Mouse (Mus musculus) embryonic facial prominence, embryonic 12.5 days (tissue): ENCODE results near the gene Bcar3. TPM values are rescaled to one million over a fixed set of nuclear protein-coding genes. Genes with fewer than 3 reads are reported as not detected.

Experiments
- ATAC-seq: fragments of 200-750 bp; cut with Nextera tagmentation; 2 replicates; pipeline ENCODE4 v1.8.0; 2017; ENCODE audit not compliant: insufficient number of reproducible peaks, insufficient read depth, low FRiP score, low TSS enrichment
- H3K27ac ChIP-seq: fragments of 300-500 bp; sonication (generic); 2 replicates; pipeline ENCODE4 v1.5.1; 2016; ENCODE audit warnings: mild to moderate bottlenecking
- H3K27me3 ChIP-seq: fragments of 300-500 bp; sonication (generic); 2 replicates; pipeline ENCODE4 v1.6.1; 2016; ENCODE audit warnings: mild to moderate bottlenecking, moderate library complexity
- H3K36me3 ChIP-seq: fragments of 300-500 bp; sonication (generic); 2 replicates; pipeline ENCODE4 v1.6.1; 2016; ENCODE audit warnings: mild to moderate bottlenecking
- H3K4me1 ChIP-seq: fragments of 300-500 bp; sonication (generic); 2 replicates; pipeline ENCODE4 v1.6.1; 2016
- H3K4me2 ChIP-seq: fragments of 300-500 bp; sonication (generic); replicated peaks from 2 replicates; pipeline ENCODE4 v1.6.1; 2016; ENCODE audit warnings: mild to moderate bottlenecking, moderate library complexity
- H3K4me3 ChIP-seq: fragments of 300-500 bp; sonication (generic); 2 replicates; pipeline ENCODE4 v1.5.1; 2016; ENCODE audit warnings: mild to moderate bottlenecking
- H3K9ac ChIP-seq: fragments of 300-500 bp; sonication (generic); 2 replicates; pipeline ENCODE4 v1.6.1; 2016; ENCODE audit warnings: mild to moderate bottlenecking, moderate library complexity
- H3K9me3 ChIP-seq: fragments of 300-500 bp; sonication (generic); 2 replicates; pipeline ENCODE4 v1.6.1; 2016; ENCODE audit warnings: mild to moderate bottlenecking, moderate library complexity
- WGBS: fragments of 180-500 bp; shearing (Covaris S2); methylation state at CpG from one replicate; pipeline ENCODE4 v1.1.7; 2016; 5-methylcytosine and 5-hydroxymethylcytosine counted together
- polyA plus RNA-seq: library from polyadenylated mRNA; unstranded; fragments of >200 nt; fragmentation: Nextera tagmentation; extraction: Ambion mirVana; gene quantifications from 2 replicates; pipeline ENCODE4 v1.2.1, GENCODE M21; 2016

Bcar3 gene
- polyA plus RNA-seq, 1 experiment from 2014 or later = 11.2 TPM

- WGBS = 83% methylated on average over 7 of the region's 7 CpGs
- Histone ChIP-seq H3K4me3 (no peak overlapping the region), H3K4me2 (no peak overlapping the region)
Measured at GRCm38 (mm10) chr3:122422276-122422675, 128.3 kb downstream of the Bcar3 start.

DNA sequence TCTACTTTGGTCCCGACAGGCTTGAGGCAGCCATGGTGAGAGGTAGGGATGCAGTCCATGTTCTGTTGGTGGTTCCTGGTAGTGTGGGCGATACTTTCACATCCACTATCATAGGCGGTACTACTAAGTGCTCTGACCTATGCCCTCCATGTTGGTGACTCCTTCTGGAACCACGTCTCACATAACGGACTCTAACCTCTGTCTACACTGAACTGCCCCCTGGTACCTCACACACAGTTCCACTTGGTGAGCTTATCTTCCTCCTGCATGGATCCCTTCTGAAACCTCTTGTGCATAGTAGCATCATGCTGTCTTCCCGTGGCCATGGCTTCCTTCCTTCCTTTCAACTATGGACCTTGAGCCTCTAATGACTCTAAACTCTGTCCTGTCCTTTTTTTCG, 129.7 kb downstream of the Bcar3 start:
- peaks cover 15% of the 10 kb centered on the region; the same call in 1 of the 2 replicates for H3K4me1 ChIP-seq
- H3K4me2 ChIP-seq = no peak overlapping the region
- H3K36me3 ChIP-seq = no peaks in the 10 kb centered on the region
- H3K4me3 ChIP-seq = no peak overlapping the region
- no peak overlapping the region for H3K27ac ChIP-seq
- 0 out of 2 replicates have a peak, but pooled peaks cover 3% of the 10 kb centered on the region for H3K27me3 ChIP-seq
- no peak overlapping the region for H3K9ac ChIP-seq
- WGBS = 91% methylated on average over 7 of the region's 7 CpGs
- H3K9me3 ChIP-seq = no peaks in the 10 kb centered on the region
- ATAC-seq = no peak

More at GRCm38 (mm10) chr3:122422276-122422675, 128.3 kb downstream of the Bcar3 start:
- Histone ChIP-seq H3K9ac (no peak overlapping the region), H3K36me3 (no peaks in the 10 kb centered on the region), H3K4me1 (peaks cover 10% of the 10 kb centered on the region; the same call in 1 of the 2 replicates), H3K27ac (no peak overlapping the region), H3K27me3 (0 out of 2 replicates have a peak, but pooled peaks cover 5% of the 10 kb centered on the region), H3K9me3 (no peaks in the 10 kb centered on the region)
- no peak for ATAC-seq

- no peak overlapping the region for H3K9ac ChIP-seq
- WGBS = 57% methylated on average over 7 of the region's 7 CpGs
- no peaks in the 10 kb centered on the region for H3K36me3 ChIP-seq
- H3K4me2 ChIP-seq = no peak overlapping the region
- peaks cover 24% of the 10 kb centered on the region for H3K4me1 ChIP-seq
- no peak overlapping the region for H3K27ac ChIP-seq
- H3K4me3 ChIP-seq = no peak overlapping the region
- no peak for ATAC-seq
- H3K27me3 ChIP-seq = no peaks in the 10 kb centered on the region
- no peaks in the 10 kb centered on the region for H3K9me3 ChIP-seq
Measured at GRCm38 (mm10) chr3:122428325-122428821, 134.4 kb downstream of the Bcar3 start.

DNA sequence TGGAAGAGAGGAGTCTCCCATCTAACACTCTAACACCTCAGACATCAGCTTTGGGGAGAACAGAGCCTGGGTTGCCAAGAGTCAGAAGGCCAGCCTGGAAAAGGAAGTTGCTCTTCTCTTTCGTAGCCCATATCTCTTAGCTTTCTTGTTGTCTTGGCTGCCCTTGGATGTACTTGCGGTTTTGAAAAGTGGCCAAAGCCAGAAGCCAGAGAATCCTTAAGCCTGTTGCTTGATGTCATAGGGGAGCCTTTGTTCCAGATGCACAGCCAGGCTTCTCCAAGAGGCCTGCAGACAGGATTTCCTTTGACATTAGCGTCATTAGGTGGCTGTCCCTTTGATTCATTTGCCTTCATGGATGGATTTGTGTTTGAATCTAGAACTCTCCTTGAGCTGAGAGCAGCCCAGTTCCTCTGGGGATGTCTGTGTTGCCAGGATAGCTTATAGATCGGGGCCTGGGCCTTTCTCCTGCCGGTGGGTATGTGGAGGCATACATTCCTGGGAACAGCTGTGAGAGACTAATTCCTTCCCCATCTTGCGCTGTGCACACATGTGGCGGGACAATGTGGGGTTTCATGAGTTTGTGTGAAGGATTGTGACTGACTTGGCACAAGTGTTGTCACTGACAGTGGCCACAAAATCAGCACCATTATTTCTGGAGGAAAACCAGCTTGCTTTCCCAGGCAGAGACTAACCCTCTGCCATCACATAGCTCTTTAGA, 137.0 kb downstream of the Bcar3 start:
- Histone ChIP-seq H3K4me1 (peaks cover 26% of the 10 kb centered on the region), H3K27ac (no peak overlapping the region), H3K9me3 (no peaks in the 10 kb centered on the region), H3K36me3 (no peaks in the 10 kb centered on the region), H3K27me3 (no peaks in the 10 kb centered on the region), H3K4me2 (no peak overlapping the region), H3K9ac (no peak overlapping the region), H3K4me3 (no peak overlapping the region)
- no peak for ATAC-seq
- WGBS = 64% methylated on average over 7 of the region's 7 CpGs

GRCm38 (mm10) chr3:122432811-122433406, 139.0 kb downstream of the Bcar3 start:
- no peaks in the 10 kb centered on the region for H3K36me3 ChIP-seq
- no peak overlapping the region for H3K4me2 ChIP-seq
- H3K27ac ChIP-seq = no peak overlapping the region
- no peak overlapping the region for H3K4me3 ChIP-seq
- H3K27me3 ChIP-seq = no peaks in the 10 kb centered on the region
- no peak for ATAC-seq
- no peaks in the 10 kb centered on the region for H3K9me3 ChIP-seq
- 13% methylated on average over 9 of the region's 9 CpGs for WGBS
- peaks cover 36% of the 10 kb centered on the region for H3K4me1 ChIP-seq
- no peak overlapping the region for H3K9ac ChIP-seq

- no peak overlapping the region for H3K27ac ChIP-seq
- no peaks in the 10 kb centered on the region for H3K9me3 ChIP-seq
- H3K4me1 ChIP-seq = peaks cover 33% of the 10 kb centered on the region
- H3K4me2 ChIP-seq = no peak overlapping the region
- ATAC-seq = no peak
- no peak overlapping the region for H3K9ac ChIP-seq
- no peaks in the 10 kb centered on the region for H3K27me3 ChIP-seq
- no peaks in the 10 kb centered on the region for H3K36me3 ChIP-seq
- no peak overlapping the region for H3K4me3 ChIP-seq
- WGBS = 85% methylated on average over 5 of the region's 5 CpGs
Measured at GRCm38 (mm10) chr3:122433975-122434626, 140.2 kb downstream of the Bcar3 start.

- Histone ChIP-seq H3K4me3 (no peak overlapping the region), H3K27me3 (no peaks in the 10 kb centered on the region), H3K36me3 (no peaks in the 10 kb centered on the region), H3K27ac (no peak overlapping the region), H3K4me2 (no peak overlapping the region), H3K9me3 (no peaks in the 10 kb centered on the region), H3K9ac (no peak overlapping the region), H3K4me1 (peaks cover 33% of the 10 kb centered on the region)
- ATAC-seq = no peak
- WGBS = 81% methylated on average over 8 of the region's 8 CpGs
Measured at GRCm38 (mm10) chr3:122434983-122435935, 141.3 kb downstream of the Bcar3 start.

- ATAC-seq = no peak
- H3K36me3 ChIP-seq = no peaks in the 10 kb centered on the region
- 56% methylated on average over 7 of the region's 7 CpGs for WGBS
- no peaks in the 10 kb centered on the region for H3K9me3 ChIP-seq
- no peak overlapping the region for H3K9ac ChIP-seq
- H3K27me3 ChIP-seq = no peaks in the 10 kb centered on the region
- H3K4me2 ChIP-seq = no peak overlapping the region
- H3K4me3 ChIP-seq = no peak overlapping the region
- H3K4me1 ChIP-seq = peaks cover 15% of the 10 kb centered on the region
- no peak overlapping the region for H3K27ac ChIP-seq
Measured at GRCm38 (mm10) chr3:122438143-122438825, 144.3 kb downstream of the Bcar3 start.

GRCm38 (mm10) chr3:122445696-122446095, 151.8 kb downstream of the Bcar3 start:
- H3K36me3 ChIP-seq = no peaks in the 10 kb centered on the region
- no peak overlapping the region for H3K9ac ChIP-seq
- H3K27ac ChIP-seq = no peak overlapping the region
- no peaks in the 10 kb centered on the region for H3K9me3 ChIP-seq
- no peaks in the 10 kb centered on the region for H3K27me3 ChIP-seq
- no peak overlapping the region for H3K4me2 ChIP-seq
- H3K4me1 ChIP-seq = 0 out of 2 replicates have a peak, but pooled peaks cover 6% of the 10 kb centered on the region
- H3K4me3 ChIP-seq = no peak overlapping the region
- 86% methylated on average over 11 of the region's 11 CpGs for WGBS
- ATAC-seq = no peak

- no peaks in the 10 kb centered on the region for H3K9me3 ChIP-seq
- H3K4me2 ChIP-seq = no peak overlapping the region
- no peaks in the 10 kb centered on the region for H3K36me3 ChIP-seq
- 46% methylated on average over 8 of the region's 8 CpGs for WGBS
- 0 out of 2 replicates have a peak, but pooled peaks cover 6% of the 10 kb centered on the region for H3K4me1 ChIP-seq
- H3K27me3 ChIP-seq = no peaks in the 10 kb centered on the region
- H3K27ac ChIP-seq = no peak overlapping the region
- no peak for ATAC-seq
- no peak overlapping the region for H3K4me3 ChIP-seq
- H3K9ac ChIP-seq = no peak overlapping the region
Measured at GRCm38 (mm10) chr3:122446678-122447077, 152.7 kb downstream of the Bcar3 start.
